Mouse (Mus musculus): Measurements from ENCODE around the gene Shpk.

The Shpk gene

DNA sequence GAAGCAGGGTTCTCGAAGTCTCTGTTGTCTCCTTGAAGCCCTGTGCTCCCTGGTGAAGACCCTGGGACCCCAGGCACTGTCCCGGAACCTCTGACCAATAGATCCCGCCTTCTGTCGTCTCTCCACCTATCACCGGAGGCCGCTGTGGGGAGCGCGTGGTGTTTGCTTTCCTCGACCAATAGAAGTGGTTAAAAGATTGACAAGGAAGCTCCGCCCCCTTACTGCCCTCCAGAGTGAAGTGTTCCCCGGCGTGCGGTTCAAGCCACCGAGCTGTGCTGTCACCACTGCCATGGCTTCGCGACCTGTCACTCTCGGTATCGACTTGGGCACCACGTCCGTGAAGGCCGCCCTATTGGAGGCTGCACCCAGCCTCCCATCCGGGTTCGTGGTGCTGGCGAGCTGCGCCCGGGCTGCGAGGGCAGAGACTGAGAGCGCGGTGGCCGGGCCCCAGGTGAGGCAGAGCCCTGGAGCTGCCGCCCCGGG, at the start of gene Shpk:
Gene Shpk, plus strand, starts transcription at position 231 of the 483 bp plus-strand sequence.
- in situ Hi-C loops (cut with MboI), result no loop called here

GRCm38 (mm10) chr11:73155071-73155470, 44.2 kb upstream of the Shpk start:
- in situ Hi-C loops (cut with MboI), result no loop called here

DNA sequence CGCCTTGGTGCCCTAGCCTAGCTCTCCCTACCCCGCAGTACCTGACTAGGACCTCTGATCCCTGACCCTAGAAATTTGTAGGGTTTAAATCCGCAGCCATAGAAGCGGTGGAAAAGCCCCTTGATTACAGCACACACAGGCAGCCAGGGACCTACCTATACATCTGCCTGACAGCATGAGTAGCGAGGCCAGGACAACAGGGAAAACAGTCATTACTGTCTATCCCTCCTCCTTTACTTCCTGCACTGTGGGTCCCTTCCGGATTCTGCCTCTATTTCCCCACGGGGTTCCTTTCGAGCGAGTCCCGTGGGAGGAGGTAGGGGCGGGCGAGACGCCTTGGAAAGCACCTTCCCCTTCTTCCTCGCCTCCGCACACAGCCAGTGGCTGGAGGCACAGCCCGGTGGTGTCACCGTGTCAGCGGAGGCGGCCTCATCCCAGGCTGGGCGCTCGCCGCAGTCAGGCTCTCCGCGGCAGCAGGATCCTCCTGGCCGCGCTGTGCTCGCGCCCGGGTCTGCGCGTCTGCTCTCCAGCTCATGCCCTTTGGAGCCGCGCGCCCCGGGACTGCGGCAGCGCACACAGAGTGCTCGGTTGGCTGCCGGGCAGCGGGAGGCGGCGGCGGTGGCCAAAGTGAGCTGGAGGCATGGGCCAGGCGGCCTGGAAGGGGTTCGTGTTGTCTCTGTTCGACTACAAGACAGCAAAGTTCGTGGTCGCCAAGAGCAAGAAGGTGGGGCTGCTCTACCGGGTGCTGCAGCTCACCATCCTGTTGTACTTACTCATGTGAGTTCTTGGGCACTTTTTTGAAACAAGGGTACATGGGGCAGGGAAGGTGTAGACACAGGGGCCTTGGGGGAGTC, 39.1 kb upstream of the Shpk start, which contains the start of gene P2rx5:
Gene P2rx5, plus strand, starts transcription at position 465 of the 854 bp plus-strand sequence.
- in situ Hi-C loops (cut with MboI), result no loop called here

- in situ Hi-C loops (cut with MboI), result no loop called here
These were observed 38.5 kb upstream of the Shpk start for GRCm38 (mm10) chr11:73160811-73161200.

DNA sequence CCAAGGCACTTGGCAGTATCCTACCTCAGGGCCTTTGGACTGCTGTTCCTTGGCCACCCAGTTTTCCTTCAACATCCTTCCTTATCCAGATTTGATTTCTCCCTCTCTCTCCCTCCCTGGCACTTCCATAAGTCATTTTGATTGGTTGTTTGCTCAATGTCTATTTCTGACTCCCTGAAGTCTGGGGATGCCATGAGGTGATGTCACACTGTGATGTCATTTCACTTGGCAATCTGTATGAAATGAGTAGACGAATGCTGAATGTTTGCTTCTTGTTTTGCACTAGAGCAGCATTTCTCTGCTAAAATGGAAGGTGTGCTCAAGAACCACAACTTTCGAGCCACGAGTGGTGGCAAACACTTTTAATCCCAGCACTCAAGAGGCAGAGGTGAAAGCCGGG, 37.6 kb upstream of the Shpk start:
- in situ Hi-C loops (cut with MboI), result no loop called here

DNA sequence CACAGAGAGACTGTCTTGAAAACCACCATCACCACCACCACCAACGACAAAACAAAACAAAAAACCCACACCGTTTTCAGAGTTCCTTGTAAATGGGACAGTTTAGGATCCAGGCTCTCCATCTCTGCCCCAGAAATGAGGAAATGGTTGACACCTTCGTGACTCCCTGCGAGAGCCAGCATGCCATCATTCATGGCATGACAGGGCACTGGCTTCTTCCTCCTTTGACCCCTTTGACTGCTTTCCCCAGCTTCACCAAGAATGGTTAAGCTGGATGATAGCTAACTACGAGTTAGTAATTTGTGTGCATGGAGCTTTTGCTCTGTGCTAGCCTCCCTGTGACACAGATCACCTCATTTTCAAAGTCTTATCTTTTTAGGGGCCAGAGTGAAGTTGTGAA, 37.0 kb upstream of the Shpk start:
- in situ Hi-C loops (cut with MboI), result no loop called here

- in situ Hi-C loops (cut with MboI), result no loop called here
These were observed 31.2 kb upstream of the Shpk start for GRCm38 (mm10) chr11:73168071-73168470.

DNA sequence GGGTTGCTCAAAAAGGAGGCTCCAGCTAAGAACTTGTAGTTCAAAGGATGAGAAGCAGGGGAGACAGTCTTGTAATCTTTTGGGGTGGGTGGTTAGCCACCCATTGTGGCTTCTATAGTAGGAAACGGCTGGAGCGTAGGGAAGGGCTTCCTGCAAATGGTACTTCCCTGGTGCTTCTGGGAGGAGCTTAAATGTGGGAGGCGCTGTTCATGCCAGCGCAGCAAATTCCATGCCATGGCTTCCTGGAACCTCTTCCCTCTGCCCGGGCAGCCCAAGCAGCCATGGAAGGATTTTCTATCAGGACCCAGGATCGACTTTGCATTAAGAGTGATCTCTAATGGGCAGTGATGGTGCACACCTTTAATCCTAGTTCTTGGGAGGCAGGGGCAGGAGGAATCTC, 30.7 kb upstream of the Shpk start:
- in situ Hi-C loops (cut with MboI), result no loop called here

- in situ Hi-C loops (cut with MboI), result no loop called here
These were observed 30.0 kb upstream of the Shpk start for GRCm38 (mm10) chr11:73169231-73169630.

- in situ Hi-C loops (cut with MboI), result no loop called here
These were observed 27.1 kb upstream of the Shpk start for GRCm38 (mm10) chr11:73172186-73172585.

- in situ Hi-C loops (cut with MboI), result no loop called here
These were observed 23.6 kb upstream of the Shpk start for GRCm38 (mm10) chr11:73175612-73176011.

- in situ Hi-C loops (cut with MboI), result no loop called here
These were observed 23.1 kb upstream of the Shpk start for GRCm38 (mm10) chr11:73176186-73176585.

- in situ Hi-C loops (cut with MboI), result no loop called here
These were observed 22.4 kb upstream of the Shpk start, which contains the start of the genes Emc6 and Tax1bp3 for GRCm38 (mm10) chr11:73176608-73177508. Gene Emc6 (minus strand): TSS chr11:73177037. Gene Tax1bp3 (plus strand): TSS chr11:73177083.

- in situ Hi-C loops (cut with MboI), result no loop called here
These were observed 21.8 kb upstream of the Shpk start for GRCm38 (mm10) chr11:73177509-73177875.

DNA sequence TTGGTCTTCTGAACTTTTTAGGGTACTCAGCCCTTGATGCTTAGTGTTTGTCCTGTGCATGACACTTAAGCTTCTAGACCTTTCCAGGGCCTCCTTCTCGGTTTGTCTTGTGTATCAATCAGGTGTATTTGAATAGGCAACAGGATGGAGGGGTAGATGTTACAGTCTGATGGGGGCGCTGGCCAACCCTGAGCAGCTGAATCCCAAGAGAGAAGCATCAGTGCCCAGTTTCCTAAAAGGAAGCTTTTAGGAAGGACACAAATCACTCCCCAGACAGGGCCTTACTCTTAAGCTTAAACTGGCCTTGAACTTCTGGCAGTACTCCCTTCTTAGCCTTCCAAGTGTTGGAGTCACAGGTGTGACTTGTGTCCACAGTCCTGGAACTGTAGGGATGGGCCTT, 21.4 kb upstream of the Shpk start:
- in situ Hi-C loops (cut with MboI), result no loop called here

DNA sequence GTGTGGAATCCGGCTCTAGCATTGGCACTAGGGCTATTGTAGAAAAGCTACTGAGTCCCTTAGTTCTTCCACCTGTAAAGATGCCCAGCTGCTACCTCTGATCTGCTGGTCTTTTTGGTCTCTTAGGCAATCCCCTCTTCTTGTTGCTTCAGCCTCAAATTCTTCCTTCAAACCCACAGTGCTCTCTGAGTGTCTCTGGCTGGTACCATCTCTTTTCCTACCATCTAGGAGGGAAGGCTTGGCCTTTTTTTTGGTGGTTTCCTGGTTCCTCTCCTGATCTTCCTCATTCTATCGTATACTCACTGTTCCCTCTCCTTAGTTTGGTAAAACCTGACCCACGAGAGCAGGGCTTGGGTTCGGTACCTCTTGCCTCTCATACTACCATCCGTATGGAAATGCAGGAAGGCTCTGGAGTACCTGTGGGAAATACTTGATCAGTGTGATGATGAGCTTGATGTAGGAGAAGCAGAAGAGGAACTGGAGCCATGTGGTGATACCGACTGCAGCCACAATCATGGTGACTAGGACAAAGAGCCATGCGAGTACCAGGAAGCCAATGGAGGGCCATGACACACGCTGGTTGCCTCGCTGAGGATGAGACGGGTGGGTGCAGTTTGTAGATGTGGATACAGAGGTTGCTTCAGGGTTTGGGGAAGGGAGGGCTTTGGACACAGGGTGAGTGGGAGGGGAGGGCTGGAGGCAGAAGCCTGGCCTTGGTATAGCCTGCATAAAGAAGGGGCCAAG, 13.2 kb upstream of the Shpk start:
- in situ Hi-C loops (cut with MboI), result no loop called here

DNA sequence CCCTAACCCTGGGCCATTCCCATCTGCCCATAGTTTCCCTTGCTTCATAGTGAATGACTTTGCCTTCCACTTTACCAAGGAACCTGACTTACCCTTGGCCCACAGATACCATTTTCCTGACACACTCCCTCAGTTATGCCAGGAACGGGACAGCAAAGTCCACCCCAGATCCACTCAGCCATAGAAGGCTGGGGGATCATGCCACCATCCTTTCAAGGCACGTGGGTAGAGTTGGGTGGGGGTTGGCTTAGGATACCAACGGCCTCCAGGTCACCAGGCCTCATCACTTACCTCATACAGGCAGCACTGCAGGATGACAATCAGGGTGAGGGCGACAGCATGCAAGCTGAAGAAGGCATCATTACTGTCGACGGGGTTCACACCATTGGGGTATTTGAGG, 12.0 kb upstream of the Shpk start:
- in situ Hi-C loops (cut with MboI), result no loop called here

DNA sequence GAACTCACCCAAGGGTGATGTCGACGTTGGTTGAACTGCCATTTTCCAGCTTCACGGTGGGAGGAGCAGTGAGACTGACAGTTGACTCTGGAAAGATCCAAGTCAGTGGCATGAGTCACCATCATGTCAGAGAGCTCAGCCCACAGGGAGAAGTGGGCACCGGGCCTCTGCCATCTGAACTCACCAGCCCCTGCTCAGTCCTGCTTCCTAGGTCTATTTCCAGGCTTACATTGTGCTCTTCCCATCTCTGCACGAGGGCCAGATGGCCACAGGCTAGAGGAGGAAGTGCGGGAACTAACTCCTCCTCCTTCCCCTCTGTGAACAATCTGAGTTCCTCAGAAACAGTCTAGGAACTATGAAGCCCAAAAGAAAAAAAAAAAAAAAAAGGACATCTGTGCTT, 6.2 kb upstream of the Shpk start:
- in situ Hi-C loops (cut with MboI), result no loop called here

DNA sequence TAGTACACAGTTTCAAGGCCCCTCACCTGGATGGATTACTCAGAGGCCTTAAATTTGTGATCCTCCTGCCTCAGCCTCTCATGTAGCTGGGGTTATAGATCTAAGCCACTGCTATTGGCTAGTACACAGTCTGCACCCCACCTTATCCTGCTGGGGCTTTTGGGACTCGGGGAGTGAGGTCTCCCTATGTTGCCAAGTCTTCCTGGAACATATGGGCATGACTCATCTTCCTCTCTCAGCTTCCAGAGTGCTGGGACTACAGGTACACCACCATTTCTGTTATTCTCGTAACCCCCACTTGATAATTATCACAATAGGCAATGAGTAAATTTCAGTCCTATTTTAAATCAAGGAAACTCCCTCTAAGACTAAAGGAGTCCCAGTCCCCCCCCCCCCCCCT, 4.8 kb upstream of the Shpk start:
- in situ Hi-C loops (cut with MboI), result no loop called here

GRCm38 (mm10) chr11:73198190-73198589, 1.1 kb upstream of the Shpk start:
- in situ Hi-C loops (cut with MboI), result no loop called here

GRCm38 (mm10) chr11:73198603-73199229, 544 bp upstream of the Shpk start, which contains the start of gene Ctns:
Gene Ctns (minus strand): TSS chr11:73199042.
- in situ Hi-C loops (cut with MboI), result no loop called here

Measured in mature B cell (primary cell).